Mouse (Mus musculus) bone marrow, adult 2 months (tissue): Measurements from ENCODE around the gene Papola.

Experiments used
- CTCF ChIP-seq: fragments of 200-500 bp; IDR thresholded peaks from 2 replicates; pipeline ENCODE4 v1.5.1; 2011; ENCODE audit warnings: low read length, control low read depth; ENCODE audit not compliant: control insufficient read depth, insufficient read depth
- POLR2A ChIP-seq: fragments of 200-500 bp; IDR thresholded peaks from 2 replicates; pipeline ENCODE4 v1.6.1; 2011; ENCODE audit warnings: low read depth, mild to moderate bottlenecking, control low read depth, low read length, borderline replicate concordance; ENCODE audit not compliant: control insufficient read depth

DNA sequence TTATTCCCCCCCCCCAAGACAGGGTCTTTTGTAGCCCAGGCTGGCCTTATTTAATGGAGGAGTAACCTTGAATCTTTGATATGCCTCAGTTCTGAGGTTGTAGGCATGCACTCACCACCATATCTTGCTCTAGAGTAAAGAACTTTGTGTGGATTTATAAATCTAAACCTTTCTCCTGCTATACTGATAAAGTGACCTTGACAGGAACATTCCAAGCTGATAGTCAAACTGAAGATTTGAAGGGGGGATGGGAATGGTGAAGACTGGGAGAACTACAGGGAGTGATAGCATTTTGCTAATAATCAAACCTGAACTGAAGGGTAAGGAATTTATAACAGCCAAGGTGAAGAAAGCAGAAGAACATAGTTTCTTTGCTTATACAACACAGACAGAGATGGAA, 13.5 kb downstream of the Papola start:
- TF ChIP-seq CTCF = no peak
- TF ChIP-seq POLR2A = no peak
